Mouse (Mus musculus) hematopoietic multipotent progenitor cell, adult 10-12 weeks (in vitro differentiated cells): ENCODE measurements around the gene Ccdc149. TPM values are rescaled to one million over a fixed set of nuclear protein-coding genes. Genes with fewer than 3 reads are reported as not detected.

Experiments used
- polyA plus RNA-seq: library from polyadenylated mRNA; stranded (reverse); fragments of >175 nt; gene quantifications from 2 replicates; pipeline ENCODE4 v1.2.3, GENCODE M21; 2012; ENCODE audit warnings: low replicate concordance

Gene Ccdc149
- polyA plus RNA-seq: 0.22 TPM in 1 of 2 replicates, not detected in the other

DNA sequence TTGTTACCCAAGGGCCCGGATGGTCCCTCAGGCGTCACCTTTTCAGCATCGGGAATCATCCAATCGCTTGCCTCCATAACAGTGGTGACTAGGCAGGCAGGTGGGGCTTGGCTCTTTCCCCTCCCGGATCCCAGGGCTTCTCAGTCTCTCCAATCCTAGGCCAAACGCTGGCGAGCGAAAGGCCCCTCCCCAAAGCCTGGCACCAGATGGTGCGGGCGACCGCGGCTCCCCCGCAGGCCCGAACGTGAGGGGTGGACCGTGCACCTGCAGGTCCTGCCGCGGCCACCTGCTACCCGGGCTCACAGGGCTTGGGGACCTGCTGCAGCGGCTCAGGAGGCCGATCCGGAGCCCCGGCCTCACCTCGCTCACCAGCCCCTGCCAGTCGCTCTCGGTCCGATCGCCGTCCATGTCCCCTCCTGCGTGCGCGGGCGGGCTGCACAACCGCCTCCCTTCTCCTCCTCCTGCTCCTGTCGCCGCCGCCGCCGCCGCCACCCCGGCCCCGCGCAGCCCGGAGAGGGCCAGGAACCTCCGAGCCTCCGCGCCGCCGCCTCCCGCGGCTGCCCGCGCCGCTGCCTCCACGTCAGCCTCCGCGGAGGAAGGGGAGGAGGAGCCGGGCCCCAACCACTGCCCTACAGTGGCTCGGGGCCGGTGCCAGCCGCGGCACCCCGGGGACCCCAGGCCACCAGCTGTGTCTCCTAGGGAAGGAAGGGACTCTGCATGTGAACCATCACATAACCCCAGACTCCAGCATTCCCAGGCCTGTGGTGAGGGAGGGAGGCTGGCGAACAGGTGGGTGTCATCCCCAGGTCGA lies at the start of gene Ccdc149:
Gene Ccdc149 (minus strand): TSS at position 531 of the 811 bp plus-strand sequence.

GRCm38 (mm10) chr5:52363468-52364150 lies 107.7 kb downstream of the Ccdc149 start, which contains the start of gene Sod3:
Gene Sod3 (plus strand): TSS chr5:52363791.

Other genes with a start within 250 kb of the Ccdc149 start
- 0.29 and 0.35 TPM in 2 replicates for gene Sod3, start 107.7 kb downstream of the Ccdc149 start, polyA plus RNA-seq
- gene Lgi2, start 94.9 kb upstream of the Ccdc149 start, polyA plus RNA-seq: not detected in 2 replicates
- 0.37 and 0.90 TPM in 2 replicates for gene Sepsecs, start 198.2 kb upstream of the Ccdc149 start, polyA plus RNA-seq